Mouse (Mus musculus): ENCODE measurements around the gene Aarsd1.
"Not testable (repeated sequence)": the region's sequence is repeated elsewhere in the genome, so short reads cannot be mapped to it uniquely, and the experiment has no call there.

DNA sequence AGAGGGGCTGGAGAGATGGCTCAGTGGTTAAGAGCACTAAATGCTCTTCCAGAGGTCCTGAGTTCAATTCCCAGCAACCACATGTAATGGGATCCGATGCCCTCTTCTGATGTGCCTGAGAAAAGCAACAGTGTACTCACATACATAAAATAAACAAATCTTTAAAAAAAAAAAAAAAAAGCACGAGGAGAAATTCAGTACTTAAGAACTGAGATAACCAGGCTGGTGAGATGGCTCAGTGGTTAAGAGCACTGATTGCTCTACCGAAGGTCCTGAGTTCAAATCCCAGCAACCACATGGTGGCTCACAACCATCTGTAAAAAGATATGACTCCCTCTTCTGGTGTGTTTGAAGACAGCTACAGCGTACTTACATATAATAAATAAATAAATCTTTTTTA, 32.2 kb upstream of the Aarsd1 start:
- not testable (repeated sequence) for TF ChIP-seq POLR2A (IDR thresholded peaks at IDR 0.05; ENCODE audit: borderline replicate concordance, extremely low read depth, low read depth, low read length); CTCF (IDR thresholded peaks at IDR 0.05; ENCODE audit: insufficient read depth, low read length)
